Mouse (Mus musculus) neutrophil, adult 65 days (primary cell): ENCODE measurements around the gene Zc3h15. TPM values are rescaled to one million over a fixed set of nuclear protein-coding genes. Genes with fewer than 3 reads are reported as not detected.

Source experiments
- total RNA-seq: library from RNA; stranded (reverse); gene quantifications from 2 replicates; pipeline ENCODE4 v1.2.4, GENCODE M21; 2023

The Zc3h15 gene
- 48.2 and 69.7 TPM in 2 replicates for total RNA-seq

DNA sequence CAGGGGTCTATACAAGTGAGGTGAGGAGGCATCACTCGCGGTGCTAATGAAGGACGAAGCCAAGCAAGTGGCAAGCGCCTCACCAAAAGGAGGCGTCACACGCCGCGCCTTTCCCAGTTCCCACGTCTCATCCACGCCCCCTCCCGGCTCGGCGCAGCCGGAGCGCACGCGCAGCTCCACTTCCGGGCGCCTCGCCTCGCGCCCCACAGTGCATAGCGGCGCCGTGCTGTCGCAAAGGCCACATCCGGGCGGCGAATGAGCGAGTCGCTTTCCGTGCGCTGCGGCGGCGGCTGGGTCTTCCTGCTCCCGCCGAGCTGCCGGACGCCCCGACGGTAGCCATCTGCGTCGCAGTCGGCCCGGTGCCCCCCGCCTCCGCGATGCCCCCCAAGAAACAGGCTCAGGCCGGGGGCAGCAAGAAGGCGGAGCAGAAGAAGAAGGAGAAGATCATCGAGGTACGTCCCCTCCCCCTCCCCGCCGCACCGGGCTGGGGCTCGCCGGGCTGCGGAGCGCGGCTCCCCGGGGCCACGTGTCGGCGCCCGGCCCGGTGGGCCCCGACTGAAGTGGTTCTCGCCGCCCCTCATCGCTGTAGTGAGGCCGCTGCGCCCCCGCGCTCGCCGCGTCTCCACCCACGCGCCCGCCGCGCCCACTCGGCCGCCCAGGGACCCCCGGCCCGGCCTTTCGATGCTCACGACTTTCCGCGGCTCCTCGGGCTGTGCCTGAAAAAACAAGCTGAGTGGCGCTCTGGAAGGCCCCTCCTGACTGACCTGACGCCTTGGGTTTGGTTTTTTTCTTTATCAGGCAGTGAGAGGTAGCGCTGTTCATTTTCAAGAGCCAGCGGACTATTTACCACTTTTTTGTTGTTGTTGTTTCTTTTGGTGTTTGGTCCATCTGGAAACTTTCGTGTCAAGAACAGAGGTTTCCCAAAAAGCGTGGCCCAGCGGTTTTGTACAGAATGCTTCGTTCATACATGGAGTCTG is at the start of gene Zc3h15:
TSS of gene Zc3h15 (plus strand) at position 160 of the 977 bp plus-strand sequence.

Other genes with a start within 250 kb of the Zc3h15 start
- 37.9 and 55.5 TPM in 2 replicates for gene Itgav, start 80.0 kb downstream of the Zc3h15 start, total RNA-seq
- 0.07 TPM in 1 of 2 replicates, not detected in the other for gene Fam171b, start 168.2 kb downstream of the Zc3h15 start, total RNA-seq